Mouse (Mus musculus) skeletal muscle tissue, adult 2 months (tissue): ENCODE data around the gene Fcamr.

Experiments
- DNase-seq: peaks from one replicate; pipeline ENCODE4 v3.0.0-alpha.2; 2012; ENCODE audit warnings: low read depth, low spot score

The Fcamr gene

GRCm38 (mm10) chr1:130850405-130850804, 49.7 kb downstream of the Fcamr start:
- no peak for DNase-seq

- DNase-seq, result no peak
These were observed 54.1 kb downstream of the Fcamr start for GRCm38 (mm10) chr1:130854819-130855218.

- DNase-seq, result no peak
These were observed 55.0 kb downstream of the Fcamr start for GRCm38 (mm10) chr1:130855723-130856122.

GRCm38 (mm10) chr1:130857456-130857855, 56.8 kb downstream of the Fcamr start:
- DNase-seq, result no peak

GRCm38 (mm10) chr1:130864238-130864637, 63.5 kb downstream of the Fcamr start:
- peak; percentile 28 for DNase-seq
